Mouse (Mus musculus): ENCODE data around the gene Bcas3.
A peak's percentile ranks its signal among the peaks of the same experiment; 100 is the strongest.

The Bcas3 gene

GRCm38 (mm10) chr11:85352539-85353380 is at the start of gene Bcas3:
Bcas3 (plus strand) TSS chr11:85353167.
- DNase-seq (ENCODE audit: low read depth, low spot score) = peak; percentile 97

- no peak for DNase-seq (ENCODE audit: low read depth, low spot score)
These were observed 46.2 kb upstream of the Bcas3 start for GRCm38 (mm10) chr11:85306577-85307260.

- no peak for DNase-seq (ENCODE audit: low read depth, low spot score)
These were observed 44.2 kb upstream of the Bcas3 start for GRCm38 (mm10) chr11:85308799-85309198.

- no peak for DNase-seq (ENCODE audit: low read depth, low spot score)
These were observed 42.6 kb upstream of the Bcas3 start for GRCm38 (mm10) chr11:85310407-85310712.

GRCm38 (mm10) chr11:85310713-85311574 is 42.0 kb upstream of the Bcas3 start, which contains the start of gene Ppm1d:
Ppm1d (plus strand) TSS chr11:85311244.
- peak; percentile 98 for DNase-seq (ENCODE audit: low read depth, low spot score)

GRCm38 (mm10) chr11:85311645-85312490 is 41.1 kb upstream of the Bcas3 start:
- no peak for DNase-seq (ENCODE audit: low read depth, low spot score)

- peak; percentile 55 for DNase-seq (ENCODE audit: low read depth, low spot score)
These were observed 40.1 kb upstream of the Bcas3 start for GRCm38 (mm10) chr11:85312818-85313217.

- no peak for DNase-seq (ENCODE audit: low read depth, low spot score)
These were observed 39.6 kb upstream of the Bcas3 start for GRCm38 (mm10) chr11:85313361-85313760.

GRCm38 (mm10) chr11:85323567-85324330 is 29.2 kb upstream of the Bcas3 start:
- DNase-seq (ENCODE audit: low read depth, low spot score) = no peak

GRCm38 (mm10) chr11:85328717-85329116 is 24.2 kb upstream of the Bcas3 start:
- no peak for DNase-seq (ENCODE audit: low read depth, low spot score)

- peak; percentile 59 for DNase-seq (ENCODE audit: low read depth, low spot score)
These were observed 23.6 kb upstream of the Bcas3 start for GRCm38 (mm10) chr11:85329167-85329894.

- DNase-seq (ENCODE audit: low read depth, low spot score) = no peak
These were observed 18.2 kb upstream of the Bcas3 start for GRCm38 (mm10) chr11:85334778-85335177.

GRCm38 (mm10) chr11:85339173-85339831 is 13.7 kb upstream of the Bcas3 start:
- DNase-seq (ENCODE audit: low read depth, low spot score) = no peak

GRCm38 (mm10) chr11:85340070-85340616 is 12.8 kb upstream of the Bcas3 start:
- no peak for DNase-seq (ENCODE audit: low read depth, low spot score)

GRCm38 (mm10) chr11:85353819-85354218 is 852 bp downstream of the Bcas3 start:
- no peak for DNase-seq (ENCODE audit: low read depth, low spot score)

GRCm38 (mm10) chr11:85359641-85360040 is 6.7 kb downstream of the Bcas3 start:
- DNase-seq (ENCODE audit: low read depth, low spot score) = no peak

GRCm38 (mm10) chr11:85361621-85362020 is 8.7 kb downstream of the Bcas3 start:
- no peak for DNase-seq (ENCODE audit: low read depth, low spot score)

- no peak for DNase-seq (ENCODE audit: low read depth, low spot score)
These were observed 13.2 kb downstream of the Bcas3 start for GRCm38 (mm10) chr11:85366168-85366567.

GRCm38 (mm10) chr11:85367823-85368222 is 14.9 kb downstream of the Bcas3 start:
- no peak for DNase-seq (ENCODE audit: low read depth, low spot score)
